Mouse (Mus musculus) spleen, postnatal 10 days (tissue): ENCODE measurements around the gene Dpf3.

Experiments
- DNase-seq, 2 experiments: peaks; one replicate each; pipeline ENCODE4 v3.0.0; 2021 to 2022; ENCODE audit warnings: low spot score in 2 of 2

The Dpf3 gene

DNA sequence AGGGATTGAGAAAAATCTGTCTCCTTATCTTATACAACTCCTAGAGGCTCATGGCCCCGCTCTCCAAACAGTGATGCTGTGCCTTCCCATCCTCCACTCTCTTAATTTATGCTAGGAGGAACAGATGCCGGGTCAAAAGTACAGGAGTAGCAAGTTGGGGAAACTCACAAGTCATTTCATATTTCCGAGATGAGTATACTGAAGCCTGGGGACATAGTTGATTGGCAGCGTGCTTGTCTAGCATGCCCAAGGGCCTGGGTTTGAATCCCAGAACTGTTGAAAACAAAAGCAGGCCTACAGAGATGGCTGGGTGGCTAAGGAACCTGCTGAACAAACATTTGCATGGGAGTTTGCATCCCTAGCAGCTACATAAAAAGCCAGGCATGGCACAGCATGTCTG lies 72.3 kb downstream of the Dpf3 start:
- no peak for DNase-seq

DNA sequence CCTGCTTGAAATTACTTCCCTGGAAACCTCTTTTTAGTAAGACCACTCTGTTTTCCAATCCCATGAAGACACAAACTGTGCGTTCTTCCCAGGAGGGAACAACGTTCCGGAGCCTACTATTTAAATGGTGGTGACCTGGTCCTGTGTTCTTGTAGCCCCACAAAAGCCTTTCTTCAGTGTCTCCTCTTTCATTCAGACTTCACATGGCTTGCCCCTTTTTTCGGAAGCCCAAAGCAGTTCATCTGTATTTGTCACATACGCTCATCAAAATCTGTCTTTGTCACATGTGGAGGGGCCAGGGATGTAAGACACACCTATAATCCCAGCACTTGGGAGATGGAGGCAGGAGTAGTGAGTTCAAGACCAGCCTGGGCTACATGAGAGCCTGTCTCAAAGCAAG lies 73.8 kb downstream of the Dpf3 start:
- DNase-seq, result no peak

DNA sequence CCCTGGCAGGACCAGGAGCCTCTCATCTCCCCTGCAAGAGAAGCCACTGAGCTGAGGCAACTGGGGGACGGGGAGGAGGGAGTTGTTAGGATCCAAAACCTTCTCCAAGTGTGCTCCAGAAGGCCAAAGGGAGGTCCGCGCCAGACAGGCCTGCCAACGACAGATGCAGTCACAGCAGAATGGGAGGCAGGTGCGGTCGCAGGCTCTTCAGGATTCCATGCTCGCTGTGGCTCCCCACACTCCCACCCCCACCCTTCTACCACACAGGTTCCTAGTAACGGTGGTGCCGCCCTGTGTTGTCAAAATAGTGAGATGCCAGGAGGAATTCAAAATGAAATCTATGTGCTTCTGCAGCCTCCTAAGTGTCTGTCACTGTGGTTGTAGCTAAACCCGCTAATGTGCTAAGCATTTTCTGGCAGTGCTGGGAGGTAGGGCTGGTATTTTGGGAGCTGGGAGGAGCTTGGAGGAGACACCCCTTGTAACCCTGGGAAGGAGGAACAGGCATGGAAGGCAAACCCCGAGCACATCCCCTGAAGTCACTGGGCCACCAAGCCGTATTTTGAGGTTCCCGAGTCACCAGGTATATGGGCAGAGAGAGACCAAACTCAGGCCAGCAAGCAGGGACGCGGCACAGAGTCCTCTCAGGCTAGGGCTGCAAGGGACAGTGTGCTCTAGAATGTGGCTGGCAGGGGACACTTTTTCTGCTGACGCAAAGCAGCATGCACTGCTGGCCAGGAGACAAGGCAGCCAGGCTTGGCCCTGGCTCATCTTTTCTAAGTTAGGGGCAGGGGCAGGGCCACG lies 75.6 kb downstream of the Dpf3 start:
- DNase-seq, result no peak

DNA sequence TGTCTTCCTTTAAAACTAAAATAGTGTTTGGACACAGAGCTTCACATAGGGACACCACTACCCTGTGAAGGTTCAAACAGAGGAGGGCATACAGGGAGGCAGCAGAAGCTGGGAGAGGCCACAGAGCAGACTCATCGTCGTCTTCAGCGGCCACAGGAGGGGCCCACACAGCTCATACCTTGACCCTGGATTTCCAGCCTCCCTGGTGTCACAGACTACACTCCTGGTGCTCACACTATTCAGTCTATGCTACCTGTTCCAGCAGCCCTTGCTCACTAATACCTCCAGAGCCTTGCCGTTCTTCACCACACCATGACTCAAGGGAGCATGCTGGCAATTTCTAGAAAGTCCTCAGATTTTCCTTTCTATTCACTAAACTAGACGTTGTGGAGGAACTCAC lies 76.5 kb downstream of the Dpf3 start:
- no peak for DNase-seq

DNA sequence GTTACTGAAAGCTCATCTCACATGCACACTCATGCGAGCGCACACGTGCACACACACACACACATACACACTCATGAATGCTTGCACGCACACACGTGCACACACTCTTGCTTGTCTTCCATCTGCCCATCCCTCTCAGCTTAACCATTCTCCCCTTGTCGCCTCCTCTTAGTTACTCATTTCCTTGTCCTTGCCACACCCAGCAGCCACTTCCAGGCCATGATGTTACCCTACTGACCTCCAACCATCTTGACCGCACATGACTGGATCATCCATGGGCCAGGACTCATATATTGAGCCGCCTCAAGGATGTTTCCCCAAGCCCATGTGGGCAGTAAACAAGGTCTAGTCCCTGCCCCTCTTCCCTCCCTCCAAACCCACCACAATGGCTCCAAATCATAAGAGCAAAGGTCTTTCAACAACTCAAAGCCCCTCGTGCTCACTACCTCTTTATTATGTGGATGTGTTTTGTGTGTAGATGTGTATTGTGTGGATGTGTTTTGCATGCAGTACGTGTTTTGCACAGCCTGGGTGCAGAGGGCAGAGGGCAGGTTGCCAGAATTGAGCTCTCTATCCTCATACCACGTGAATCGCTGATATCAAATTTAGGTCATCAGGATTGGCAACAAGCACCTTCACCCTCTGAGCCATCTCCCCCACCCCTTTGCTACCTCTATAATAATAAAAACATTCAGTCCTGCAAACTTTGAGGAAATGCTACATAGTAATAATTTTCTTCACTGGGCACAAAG lies 82.0 kb downstream of the Dpf3 start:
- no peak for DNase-seq

DNA sequence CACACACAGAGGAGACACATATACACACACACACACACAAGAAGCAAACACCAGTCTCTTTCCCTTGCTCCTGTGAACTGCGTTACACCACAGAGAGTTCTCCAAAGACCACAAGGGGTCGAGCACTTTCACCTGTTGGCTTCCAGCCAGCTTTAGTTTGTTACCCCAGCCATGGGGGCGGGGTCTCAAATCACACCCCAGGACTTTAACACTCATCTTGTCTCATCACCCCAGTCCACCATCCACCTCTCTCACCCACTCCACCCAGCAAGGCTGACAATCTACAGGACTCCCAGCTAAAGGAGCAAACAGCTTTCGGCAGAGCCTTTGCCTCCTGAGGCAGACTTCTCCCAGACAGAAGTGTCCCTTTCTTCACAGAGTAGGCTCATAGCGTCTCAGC lies 85.2 kb downstream of the Dpf3 start:
- DNase-seq, result no peak

DNA sequence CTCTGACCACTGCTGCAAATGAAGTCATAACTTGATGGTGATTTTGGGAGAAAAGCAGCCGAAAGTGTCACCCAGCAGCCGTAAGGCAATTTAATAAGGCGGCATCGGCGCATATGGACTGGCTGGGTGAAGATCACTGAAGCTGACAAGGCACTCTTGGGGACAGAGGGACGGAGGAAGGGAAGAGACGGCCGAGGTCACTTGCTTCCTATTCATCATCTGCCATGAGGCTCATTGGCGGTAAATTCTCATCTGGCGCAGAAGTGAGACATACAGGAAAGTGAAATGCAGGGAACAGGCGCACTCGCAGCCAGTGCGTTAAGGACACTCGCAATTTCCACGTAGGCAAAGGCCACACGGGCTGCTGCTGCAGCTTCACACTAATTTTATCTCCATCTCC lies 95.5 kb downstream of the Dpf3 start:
- DNase-seq, result no peak

DNA sequence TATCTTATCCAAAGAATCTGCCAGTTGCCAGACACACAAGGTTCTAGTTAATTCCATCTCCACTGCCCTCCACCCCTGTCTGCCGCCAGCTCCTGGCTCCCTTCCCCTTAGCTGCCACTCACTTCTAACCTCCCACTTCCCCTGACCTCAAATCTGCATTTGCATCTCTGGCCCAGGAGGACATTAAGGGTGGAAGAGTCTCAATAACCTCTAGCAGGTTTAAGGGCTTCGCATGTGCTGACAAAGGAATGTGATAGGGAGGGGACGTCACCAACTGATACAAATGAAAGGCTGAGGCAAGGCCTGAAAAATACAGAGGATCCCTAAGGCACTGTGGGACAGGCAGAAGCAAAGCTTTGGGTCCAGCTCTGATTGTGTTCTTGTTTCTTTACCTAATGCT lies 100.0 kb downstream of the Dpf3 start:
- no peak for DNase-seq

DNA sequence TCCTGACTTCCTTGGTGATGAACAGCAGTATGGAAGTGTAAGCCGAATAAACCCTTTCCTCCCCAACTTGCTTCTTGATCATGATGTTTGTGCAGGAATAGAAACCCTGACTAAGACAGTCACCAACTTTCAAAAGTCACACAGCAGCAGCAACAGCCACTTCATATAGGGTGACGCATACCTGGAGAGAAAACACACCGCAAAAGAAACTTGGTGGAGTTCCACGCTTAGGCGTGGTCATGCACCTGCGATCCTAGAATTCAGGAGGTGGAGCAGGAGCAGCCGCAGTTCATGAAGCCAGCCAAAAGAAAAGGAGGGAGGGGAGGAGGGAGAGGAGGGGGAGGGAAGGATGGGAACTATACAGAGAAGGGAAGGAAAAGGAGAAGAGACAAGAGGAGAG lies 106.4 kb downstream of the Dpf3 start:
- DNase-seq, result no peak

DNA sequence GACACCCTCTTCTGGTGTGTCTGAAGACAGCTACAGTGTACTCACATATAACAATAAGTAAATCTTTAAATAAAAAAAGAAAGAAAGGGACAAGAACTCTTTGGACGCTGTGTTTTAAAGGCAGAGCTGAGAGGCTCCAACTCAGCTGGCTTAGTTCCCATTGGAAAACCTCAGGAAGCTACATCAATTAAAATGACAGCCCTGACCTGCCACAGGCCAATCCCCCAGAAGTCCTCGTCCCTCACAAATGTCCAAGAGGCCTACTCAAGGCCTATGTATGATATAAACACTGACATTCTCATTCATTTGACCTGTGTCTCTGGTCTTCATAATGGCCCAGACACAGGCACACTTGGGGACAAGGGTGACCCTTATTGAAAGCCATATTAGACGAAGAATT lies 107.5 kb downstream of the Dpf3 start:
- DNase-seq, result no peak

DNA sequence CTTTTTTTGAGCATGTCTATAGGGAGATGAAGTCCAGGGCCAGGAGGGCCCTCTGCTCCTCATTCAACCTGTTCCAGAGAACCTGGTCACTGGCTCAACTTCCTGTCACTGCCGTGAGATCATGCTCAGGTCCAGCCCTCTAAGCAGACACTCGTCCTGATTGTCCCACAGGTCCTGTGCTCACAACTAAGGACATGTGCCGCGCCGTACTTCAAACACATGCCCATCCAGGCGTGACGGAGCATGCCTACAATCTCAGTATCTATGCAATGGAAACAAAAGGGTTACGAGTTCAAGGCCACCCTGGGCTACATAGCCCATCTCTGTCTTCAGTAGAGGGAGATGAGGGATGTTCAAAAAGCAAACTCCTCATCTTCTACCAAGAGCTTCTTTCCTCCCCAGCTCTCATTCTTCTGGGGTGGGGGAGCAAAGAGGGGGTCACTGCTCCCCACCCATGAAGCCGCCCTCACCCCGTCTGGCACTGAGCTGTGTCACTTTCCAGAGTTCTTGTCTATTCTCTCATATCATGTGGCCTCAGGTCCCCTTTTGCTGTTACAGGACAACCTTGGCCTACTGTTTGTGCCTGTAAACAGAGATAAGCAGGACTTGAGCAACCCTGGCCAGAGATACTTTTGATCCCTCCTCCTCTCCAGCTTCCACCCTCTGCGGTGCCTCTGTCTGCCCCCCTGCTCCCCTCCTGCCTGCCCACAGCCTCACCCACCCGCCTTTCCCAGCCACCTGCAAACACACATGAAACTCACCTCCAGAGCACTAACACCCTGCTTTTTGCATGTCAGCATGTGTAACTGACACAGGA lies 112.3 kb downstream of the Dpf3 start:
- DNase-seq, result peak; percentile 65 to 69

DNA sequence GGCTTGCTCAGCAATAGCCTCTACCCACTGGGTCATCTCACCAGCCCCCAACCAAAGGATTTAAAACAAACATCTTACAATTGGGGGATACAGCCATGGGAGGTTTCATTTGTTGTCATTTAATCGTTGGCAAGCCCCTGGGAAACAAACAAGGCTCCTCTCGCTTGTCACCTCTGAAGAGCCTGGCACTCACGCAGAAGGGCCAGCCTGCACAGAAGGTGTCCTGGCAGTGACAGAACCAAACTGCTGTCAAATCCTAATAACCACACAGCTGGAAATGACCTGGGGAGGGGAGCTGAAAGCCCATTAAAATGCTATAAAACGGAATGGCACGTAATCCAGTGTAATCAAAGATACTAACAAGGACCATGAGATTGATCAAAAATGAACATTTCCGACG lies 114.4 kb downstream of the Dpf3 start:
- no peak for DNase-seq

DNA sequence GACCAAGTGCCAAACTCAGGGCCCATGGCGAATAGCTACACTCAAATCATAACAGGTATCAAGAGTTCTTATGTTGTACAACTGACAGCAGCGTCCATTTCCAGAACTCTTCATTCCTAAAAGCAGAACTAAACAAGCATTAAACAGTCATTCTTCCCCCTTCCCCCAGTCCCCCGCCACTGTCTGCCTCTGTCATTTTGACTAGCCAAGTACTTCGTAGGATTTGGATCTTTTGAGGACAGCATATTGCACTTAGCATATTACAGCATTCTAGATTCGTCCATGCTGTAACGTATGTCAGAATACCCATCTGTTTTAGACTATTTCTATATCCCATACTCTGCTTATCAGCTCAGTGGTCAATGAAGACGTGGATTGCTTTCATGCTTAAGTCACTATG lies 115.2 kb downstream of the Dpf3 start:
- DNase-seq, result no peak

DNA sequence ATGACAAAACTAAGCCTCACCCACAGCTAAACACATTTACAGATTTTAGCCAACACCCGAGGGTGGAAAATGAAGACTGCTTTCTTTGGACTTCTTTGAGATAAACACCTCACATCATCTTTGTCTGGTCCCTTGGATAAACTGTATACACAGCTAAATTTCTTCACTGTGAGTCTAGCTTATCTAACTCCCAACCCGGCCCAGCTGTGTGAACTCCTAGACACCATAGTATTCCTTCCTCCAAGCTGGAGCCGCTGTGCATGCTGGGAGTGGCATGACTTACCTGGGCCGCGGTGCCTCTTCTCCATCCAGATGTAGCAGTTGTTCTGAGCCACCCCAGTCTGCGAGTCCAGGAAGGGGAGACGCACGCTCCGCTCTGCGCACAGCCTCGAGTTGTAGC lies 117.3 kb downstream of the Dpf3 start:
- DNase-seq, result peak in 1 of 2 experiments; percentile 55

DNA sequence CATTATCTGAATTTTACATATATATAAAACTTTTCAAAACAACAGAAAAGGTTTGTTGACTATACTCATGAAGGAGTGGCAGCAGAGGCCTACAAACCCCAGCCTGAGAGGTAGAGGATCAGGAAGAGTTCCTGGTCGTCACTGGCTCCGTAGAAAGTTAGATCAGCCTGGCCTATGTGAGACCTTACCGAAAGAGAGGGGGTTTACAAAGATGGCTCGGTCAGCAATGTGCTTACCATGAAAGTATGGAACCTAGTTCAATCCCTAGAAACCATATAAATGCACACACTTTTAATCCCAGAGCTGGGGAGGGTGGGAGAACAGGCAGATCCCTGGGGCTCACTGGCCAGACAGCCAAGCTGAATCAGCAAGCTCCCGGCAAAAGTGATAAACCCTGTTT lies 118.1 kb downstream of the Dpf3 start:
- DNase-seq, result no peak

DNA sequence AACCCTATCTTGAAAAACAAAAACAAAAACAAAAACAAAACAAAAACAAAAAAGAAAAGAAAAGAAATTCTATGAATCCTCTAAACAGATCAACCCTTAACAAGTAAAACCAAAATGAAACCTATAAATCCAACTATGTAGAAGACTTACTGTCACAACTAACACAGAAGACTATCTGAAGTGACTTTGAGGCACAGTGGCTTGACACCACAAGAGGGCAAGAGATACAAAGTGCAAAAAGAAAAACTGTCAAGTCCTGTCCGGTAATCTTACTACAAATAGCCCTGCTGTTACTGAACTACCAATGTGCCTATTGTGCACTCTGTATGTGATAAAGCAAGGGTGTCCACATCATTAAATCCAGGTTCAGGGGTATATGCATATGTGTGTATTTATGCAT lies 120.0 kb downstream of the Dpf3 start:
- no peak for DNase-seq

DNA sequence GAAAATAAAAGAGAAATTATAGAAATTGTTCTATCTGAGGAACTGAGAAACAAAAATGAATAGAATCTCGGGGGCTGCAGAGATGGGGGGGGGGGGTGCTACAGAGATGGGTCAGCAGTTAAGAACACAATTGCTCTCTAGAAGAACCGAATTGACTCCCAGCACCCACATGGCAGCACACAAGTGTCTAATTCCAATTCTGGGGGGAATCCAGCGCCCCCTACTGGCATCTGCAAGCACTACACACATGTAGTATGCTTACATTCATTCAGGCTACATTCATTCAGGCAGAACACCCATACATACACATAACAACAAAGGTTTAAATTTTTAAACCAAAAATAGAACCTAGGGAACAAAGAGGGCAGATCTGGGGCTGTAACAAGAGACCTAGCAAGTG lies 122.7 kb downstream of the Dpf3 start:
- peak in 1 of 2 experiments; percentile 43 for DNase-seq

DNA sequence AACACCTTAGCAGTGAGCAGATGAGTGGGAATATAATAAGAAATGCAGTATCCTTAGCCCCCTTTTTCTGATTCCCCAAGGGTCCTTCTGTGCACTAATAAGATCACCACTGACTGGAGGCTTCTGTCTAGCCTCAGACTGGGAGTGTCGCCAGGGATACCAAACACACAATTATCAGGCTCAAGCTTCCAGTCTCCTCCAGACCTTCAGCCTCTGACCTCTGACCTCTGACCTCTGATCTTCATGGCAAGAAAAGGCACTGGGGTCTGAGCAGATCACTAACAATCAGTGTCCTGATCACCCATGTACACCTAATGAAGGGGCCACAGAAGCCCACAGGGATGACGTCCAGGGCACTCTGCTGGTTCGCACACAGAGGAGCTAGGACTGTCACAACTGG lies 125.7 kb downstream of the Dpf3 start:
- no peak for DNase-seq

DNA sequence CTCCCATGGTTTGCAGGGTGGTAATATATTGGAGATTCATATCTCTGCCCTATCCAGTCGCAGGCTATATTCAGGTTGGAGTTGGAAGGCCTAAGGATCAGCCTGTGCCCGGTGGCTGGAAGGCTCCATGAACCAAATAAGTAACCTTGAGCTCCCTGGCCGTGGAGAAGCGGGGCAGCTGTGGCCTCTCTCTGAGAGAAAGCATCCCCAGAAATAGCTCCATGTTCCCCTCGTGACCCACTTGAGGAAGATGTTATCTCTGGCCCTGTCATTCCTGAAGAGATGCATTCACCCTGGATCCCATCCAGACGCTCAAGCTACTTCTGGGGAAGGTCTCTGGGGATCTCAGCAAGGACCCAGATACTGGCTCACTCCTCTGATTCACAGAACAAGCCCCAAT lies 134.9 kb downstream of the Dpf3 start:
- no peak for DNase-seq

DNA sequence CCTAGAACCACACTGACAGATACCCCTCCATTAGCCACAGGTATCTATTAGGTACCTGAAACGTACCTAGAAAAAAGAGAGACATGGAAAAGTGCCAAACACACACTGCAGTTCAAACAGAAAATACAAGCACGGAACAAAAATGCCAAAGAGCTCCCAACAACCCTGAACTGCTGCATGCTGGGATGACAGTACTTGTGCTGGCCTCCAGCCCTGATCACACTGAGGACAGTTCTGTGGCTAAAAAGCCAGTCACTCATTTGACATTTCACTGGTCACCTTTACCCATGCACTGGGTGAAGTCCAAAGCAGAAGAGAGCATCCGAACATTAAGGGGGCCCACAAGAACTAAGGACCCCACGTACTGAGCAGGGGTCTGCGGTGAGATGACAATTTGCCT lies 137.8 kb downstream of the Dpf3 start:
- DNase-seq, result no peak

DNA sequence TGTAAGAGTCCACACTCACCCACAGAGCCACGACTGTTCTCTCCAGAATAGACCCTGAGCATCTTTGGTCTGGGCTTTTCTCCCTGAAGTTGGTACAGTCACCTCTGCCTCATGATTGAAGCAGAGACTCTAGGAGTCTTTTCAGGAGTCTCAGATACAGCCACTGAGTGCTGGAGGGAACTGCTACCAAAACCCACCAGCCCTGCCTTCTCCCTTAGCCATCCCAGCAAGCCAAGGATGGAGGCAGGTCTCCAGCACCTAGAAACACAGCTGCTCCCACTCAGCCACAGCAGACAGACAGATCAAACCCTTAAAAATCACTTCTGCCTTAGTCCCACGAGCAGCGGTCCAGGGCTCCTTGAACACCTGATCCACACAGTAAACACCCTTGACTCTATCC lies 139.3 kb downstream of the Dpf3 start:
- DNase-seq, result no peak

DNA sequence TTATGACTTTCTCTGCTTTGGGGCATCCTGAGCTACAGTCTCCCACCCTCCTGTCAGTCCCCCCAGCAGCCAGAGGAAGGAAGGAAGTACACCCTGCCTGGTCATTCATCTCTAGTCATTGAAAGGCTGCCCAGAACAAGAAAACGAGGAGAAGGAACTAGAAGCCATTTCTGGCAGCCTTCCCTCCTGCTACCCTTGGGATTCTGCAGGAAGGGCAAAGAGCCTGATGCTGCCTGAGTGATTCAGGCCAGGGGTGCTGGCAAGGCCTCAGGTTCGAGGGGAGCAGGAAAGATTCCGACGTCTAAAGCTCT lies 144.7 kb downstream of the Dpf3 start:
- DNase-seq, result no peak
